Mouse (Mus musculus) lung, postnatal 0 days (tissue): ENCODE data around the gene Stard3.

Experiments used
- CTCF ChIP-seq: IDR thresholded peaks from 2 replicates; pipeline ENCODE4 v1.5.1; 2016; ENCODE audit warnings: antibody characterized with exemption, mild to moderate bottlenecking
- EP300 ChIP-seq: IDR thresholded peaks from 2 replicates; pipeline ENCODE4 v1.6.1; 2016; ENCODE audit warnings: antibody characterized with exemption, mild to moderate bottlenecking, control low read depth

- TF ChIP-seq EP300 (no peak), CTCF (no peak)
Observed at GRCm38 (mm10) chr11:98341174-98341573, 17.0 kb upstream of the Stard3 start.
